Mouse (Mus musculus) myocyte (in vitro differentiated cells): ENCODE data around the gene Wfdc11.

ENCODE experiments used
- CEBPB ChIP-seq: IDR thresholded peaks from 2 replicates; pipeline ENCODE4 v1.6.1; 2011; ENCODE audit warnings: mild to moderate bottlenecking, moderate library complexity; ENCODE audit not compliant: poor library complexity, insufficient read depth, severe bottlenecking
- E2F4 ChIP-seq: IDR thresholded peaks from one replicate; pipeline ENCODE4 v1.6.1; 2011; ENCODE audit warnings: mild to moderate bottlenecking, control low read depth, moderate library complexity; ENCODE audit not compliant: insufficient read depth
- MYOG ChIP-seq, 3 experiments: IDR thresholded peaks; one replicate each; pipeline ENCODE4 v1.6.1; 2011; ENCODE audit warnings: control low read depth in 2 of 3, low read depth in 2 of 3, mild to moderate bottlenecking in 2 of 3; ENCODE audit not compliant: insufficient read length in 2 of 3, control insufficient read depth in 1 of 3, insufficient read depth in 1 of 3
- POLR2A ChIP-seq: IDR thresholded peaks from one replicate; pipeline ENCODE4 v1.6.1; 2011; ENCODE audit warnings: low read depth, mild to moderate bottlenecking, control low read depth, moderate library complexity; ENCODE audit not compliant: insufficient read length
- POLR2AphosphoS2 ChIP-seq: IDR thresholded peaks from one replicate; pipeline ENCODE4 v1.6.1; 2011; ENCODE audit warnings: low read depth, control low read depth; ENCODE audit not compliant: insufficient read length
- USF1 ChIP-seq: IDR thresholded peaks from one replicate; pipeline ENCODE4 v1.6.1; 2011; ENCODE audit warnings: low read depth, mild to moderate bottlenecking, control low read depth, moderate library complexity

- no peak for TF ChIP-seq POLR2AphosphoS2
- TF ChIP-seq E2F4 = no peak
- TF ChIP-seq USF1 = no peak
- no peak for TF ChIP-seq POLR2A
- TF ChIP-seq CEBPB = no peak
- TF ChIP-seq MYOG (IDR thresholded peaks at IDR 0.05; ENCODE audit: control insufficient read depth in 1 of 3, insufficient read depth in 1 of 3, insufficient read length in 2 of 3, low read depth in 2 of 3) = no peak
Observed at GRCm38 (mm10) chr2:164670261-164670660, 3.6 kb downstream of the Wfdc11 start.
